Mouse (Mus musculus) thymus, postnatal 10 days (tissue): ENCODE measurements around the gene Bcar3.

Experiments used
- DNase-seq, 2 experiments: peaks; one replicate each; pipeline ENCODE4 v3.0.0; 2021; ENCODE audit warnings: low spot score in 2 of 2

Bcar3 gene

DNA sequence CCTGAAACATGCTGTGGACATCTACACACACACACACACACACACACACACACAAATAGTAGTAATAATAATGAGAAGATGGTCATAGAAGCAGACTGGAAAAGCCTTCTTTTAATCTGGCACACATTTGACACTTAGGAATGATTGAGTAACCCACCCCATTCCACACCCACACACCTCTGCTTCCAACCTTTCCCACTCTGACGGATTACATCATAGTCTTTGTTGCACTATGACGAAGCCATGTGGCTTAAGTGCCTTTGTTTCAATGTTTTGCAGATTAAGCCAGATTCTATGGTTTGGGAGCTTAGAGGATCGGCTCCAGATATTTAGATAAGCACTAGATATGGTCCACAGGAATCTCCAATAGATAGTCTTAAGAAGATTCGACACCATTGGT lies 42.1 kb downstream of the Bcar3 start:
- no peak for DNase-seq

DNA sequence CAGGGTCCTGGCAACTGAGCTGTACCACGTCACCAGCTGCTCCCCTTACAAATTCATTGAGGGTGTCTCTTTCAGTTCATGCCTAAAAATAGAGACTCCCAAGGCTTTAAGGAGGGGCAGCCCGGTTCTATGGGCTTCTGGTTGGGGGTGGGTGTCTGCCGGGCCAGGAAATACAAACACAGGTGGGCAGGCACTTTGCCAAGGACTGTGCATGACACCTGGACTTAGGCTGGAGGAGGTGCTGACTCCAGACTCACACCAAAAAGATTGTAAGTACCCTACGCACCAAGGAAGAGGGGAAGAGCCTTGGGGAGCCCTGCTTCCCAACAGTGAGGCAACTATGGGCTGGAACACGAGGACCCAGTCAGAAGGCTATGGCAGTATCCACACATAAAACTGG lies 44.1 kb downstream of the Bcar3 start:
- no peak for DNase-seq

DNA sequence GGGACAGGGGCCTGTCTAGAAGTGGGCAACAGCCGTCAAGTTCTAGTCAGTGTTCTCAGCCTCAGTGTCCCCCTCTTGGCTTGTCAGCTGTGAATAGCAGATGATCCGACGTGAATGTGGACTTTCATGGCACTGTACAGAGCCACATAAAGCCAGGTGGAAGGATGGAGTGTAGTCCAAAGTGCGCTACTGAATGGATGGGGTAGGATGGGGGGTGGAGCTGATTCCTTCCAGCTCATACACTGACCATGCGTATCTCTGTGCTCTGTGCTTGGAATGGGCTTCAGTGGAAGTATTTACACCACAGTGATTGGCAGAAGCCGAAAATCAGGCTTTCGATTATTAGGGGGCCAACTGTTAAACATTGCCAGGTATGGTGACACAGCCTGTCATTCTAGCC lies 45.0 kb downstream of the Bcar3 start:
- no peak for DNase-seq

DNA sequence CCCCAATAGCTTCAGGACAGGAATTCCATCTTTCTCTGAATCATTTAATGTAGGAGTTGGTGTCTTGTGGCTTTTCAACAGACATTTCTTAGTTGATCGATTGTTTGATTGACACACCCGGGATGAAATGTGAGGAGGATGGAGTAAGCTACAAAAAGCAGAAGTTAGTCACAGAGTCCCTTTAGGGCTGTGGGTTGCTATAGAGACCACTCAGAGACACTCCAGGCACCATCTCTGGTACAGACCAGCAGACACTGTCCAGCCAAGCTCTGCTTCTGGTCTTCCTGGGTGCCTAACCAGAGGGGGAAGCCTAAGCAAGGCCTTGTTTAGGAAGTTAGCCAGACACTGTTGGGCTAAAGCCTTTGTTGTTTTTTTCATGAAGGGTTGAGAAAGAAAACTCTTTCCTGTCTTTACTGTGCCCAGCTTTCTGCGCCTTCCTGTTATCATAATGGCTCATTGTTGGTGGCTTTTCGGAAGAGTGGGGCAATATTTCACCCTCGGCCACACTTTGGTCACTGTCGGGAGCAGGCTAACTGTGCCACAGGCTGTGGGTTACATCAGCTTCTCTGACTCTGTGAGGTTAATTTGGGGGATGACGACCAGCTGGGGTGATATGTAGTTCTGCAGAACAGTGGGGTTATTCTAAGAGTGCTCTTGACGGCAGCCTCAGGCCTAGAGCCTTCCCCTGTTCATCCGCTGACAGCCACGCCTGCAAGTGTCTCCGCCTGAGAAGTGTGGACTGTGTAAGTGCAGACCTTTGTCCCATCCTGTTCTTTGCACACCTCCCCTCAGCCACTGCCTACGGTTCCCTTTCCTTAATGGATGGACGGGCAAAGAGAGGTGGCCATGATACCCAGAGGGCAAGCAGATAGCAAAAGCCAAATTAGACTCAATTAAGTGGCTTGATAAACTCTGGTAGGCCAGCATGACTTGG lies 46.5 kb downstream of the Bcar3 start:
- no peak for DNase-seq

DNA sequence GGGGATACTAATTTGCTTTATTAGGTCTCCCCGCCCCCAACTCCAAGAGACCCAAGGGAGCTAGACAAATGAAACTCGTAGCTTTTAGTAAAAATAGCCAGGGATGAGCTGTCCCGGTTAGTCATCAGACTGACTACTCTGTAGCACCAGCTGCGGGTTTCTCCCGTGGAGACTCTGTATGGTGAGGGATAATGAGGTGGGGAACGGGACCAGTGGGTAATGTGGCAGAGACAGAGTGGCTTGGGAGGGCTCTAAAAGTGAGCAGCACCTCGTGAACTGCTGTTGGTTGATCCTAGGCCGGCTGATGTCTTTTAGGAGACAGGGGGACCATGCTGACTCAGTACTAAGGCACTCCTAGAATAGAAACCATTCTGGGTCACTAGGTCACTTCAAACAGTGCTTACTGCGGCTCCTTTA lies 49.5 kb downstream of the Bcar3 start:
- DNase-seq = no peak

DNA sequence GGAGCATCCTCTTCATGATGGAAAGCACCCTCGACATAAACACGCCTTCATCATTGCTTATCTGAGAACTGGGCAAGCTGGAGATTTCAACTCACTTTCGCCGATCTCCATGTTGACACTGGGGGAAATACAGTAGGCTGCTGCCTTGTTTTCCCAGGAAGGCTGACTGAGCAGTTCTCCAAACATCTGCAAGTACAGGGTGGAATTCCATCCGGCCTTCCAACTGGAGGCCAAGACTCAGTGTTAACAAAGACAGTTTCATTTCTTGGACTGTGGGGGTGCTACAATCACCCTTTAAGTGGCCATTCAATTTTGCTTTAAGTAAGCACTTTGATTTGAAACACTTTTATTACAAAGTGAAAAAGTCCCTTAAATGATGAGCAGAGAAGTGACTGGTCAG lies 50.4 kb downstream of the Bcar3 start:
- no peak for DNase-seq

DNA sequence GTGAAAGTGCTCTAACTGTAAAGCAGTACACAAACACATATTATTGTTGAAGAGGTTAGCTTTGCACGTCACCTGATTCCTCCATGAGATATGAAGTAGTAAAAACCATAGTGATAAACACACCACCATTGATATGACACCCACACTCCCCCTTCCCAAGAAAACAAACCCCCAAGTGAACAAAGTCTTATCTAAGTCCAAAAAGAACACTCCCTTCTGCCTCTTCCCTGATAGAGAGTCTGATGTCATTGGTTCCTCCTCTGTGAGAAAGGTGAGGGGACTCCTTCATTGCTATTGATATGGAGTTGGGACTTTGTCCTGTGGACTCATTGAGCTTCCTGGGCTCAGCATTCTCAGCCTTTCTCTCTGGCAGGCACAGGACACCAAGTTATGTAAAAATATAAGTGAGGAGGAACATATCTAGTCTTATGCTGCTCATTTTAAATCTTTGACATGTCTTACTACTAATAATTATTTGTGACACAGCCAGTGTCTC lies 52.1 kb downstream of the Bcar3 start:
- DNase-seq = no peak

DNA sequence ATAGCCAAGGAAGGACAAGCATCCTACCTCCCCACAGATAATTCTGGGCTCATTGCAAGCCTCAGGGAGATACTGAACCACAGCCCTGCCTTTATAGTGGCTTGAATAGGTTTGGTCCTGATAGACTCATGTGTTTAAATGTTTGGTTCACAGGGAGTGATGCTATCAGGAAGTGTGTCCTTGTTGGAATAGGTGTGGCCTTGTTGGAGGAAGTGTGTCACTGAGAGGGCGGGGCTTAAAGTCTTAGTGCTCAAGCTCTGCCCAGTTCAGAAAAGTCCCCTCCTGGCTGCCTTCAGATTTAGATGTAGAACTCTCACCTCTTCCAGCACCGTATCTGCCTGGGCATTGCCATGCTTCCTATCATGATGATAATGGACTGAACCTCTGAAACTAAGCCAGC lies 52.7 kb downstream of the Bcar3 start:
- no peak for DNase-seq

DNA sequence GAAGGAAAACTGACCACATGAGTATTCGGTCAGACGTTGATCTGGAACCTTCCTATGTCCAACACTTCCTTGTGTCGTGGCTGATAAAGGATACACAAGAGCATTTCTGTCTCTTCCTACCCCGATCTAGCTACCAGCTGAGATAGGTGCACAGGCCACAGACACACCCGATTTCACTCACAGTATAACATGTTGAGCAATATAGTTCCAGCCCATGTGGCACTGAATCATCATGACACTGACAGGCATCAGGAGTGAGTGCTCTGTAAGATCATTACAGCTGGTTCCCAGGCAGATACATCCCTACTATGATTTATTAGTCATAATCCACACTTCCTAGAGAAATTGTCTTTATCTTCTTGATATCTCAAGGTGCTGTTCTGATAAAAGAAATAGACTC lies 54.7 kb downstream of the Bcar3 start:
- DNase-seq = no peak

DNA sequence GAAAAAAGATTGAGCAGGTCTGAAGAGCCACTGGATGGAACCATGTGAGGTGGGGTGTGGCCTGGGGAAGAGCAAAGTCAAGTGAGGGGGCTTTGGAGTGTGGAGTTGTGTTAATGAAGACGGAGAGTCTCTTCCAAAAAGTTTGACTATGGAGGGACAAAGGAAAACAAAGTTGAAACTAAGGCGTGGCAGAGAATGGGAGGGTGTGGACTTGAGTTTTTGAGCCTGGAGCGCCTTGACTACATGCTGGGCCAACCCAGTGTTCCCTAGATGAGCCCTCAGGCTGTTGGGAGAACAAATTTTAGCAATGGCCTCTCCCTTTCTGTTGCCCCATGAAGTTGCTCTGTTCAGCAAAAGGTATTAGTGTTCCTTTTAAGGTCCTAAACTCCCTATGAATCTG lies 58.9 kb downstream of the Bcar3 start:
- DNase-seq = no peak

DNA sequence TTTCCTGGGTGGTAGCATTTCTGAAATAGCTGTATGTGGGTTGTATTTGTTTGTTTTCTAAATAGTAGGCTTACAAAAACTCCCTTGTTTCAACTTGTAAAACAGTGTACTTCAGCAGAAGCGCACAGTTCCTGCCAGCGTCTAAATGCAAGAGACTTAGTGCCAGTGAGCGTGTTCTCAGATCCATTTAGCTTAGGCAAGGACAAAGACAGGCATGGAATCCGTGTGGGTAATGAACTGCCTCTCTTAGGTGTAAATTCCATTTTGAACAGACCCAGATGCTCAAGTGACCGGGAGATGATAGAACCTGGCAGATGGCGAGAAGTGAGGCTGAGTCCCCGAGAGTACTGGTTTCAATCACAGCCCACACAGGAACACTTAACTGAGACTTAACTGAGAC lies 65.5 kb downstream of the Bcar3 start:
- DNase-seq = no peak

DNA sequence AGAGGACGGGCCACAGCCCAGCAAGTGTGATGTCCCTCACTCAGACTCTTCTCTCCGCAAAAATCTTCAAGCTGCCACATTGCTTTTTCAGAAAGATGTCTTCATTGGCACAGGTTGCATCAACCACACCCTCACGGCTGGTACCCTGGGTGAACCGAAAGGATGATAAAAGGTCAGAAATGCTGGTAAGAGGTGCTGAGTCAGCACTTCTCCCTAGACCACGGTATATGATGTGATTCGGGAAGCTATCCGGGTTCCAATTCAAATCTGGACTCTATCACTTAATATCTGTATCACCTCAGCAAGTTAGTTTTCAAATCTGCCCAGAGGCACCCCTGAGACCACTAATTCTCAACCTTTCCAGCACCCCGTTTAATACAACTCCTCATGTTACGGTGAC lies 66.0 kb downstream of the Bcar3 start:
- DNase-seq = no peak

DNA sequence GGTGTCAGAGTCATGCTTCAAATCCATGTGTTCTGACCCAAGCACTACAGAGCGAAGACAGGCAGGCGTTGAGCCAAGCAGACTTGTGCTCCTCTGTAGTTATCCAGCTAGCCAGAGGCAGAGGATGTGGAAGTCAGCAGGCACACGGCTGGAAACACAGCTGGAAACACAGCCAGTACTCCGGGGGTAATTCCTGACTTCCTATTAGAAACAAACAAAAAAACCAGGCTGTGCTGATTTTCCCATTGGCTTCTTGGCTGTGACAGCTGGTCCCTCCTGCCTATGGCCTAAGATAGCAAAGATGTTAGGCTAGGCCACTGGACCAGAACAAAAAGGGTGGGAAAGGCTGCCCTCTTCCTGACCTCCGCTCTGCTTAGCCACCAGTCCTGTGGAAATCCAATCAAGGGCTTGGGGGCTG lies 66.8 kb downstream of the Bcar3 start:
- no peak for DNase-seq

DNA sequence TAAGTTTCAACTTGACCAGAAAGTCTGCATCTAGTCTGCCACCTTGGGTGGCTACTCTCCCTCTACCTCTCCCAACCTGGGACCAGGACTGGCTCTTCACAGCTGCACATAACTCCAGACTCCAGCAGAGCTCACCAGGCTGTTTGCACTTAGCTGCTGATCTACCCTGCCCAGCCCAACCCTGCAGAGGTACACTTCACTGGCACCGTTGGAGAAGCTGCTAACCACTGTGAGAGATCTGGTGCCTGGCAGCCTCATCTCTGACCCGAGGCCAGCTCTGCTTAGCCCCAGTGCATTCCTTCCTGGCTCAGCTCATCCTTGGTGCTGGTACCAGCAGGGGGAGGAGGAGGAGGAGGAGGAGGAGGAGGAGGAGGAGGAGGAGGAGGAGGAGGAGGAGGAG lies 68.8 kb downstream of the Bcar3 start:
- DNase-seq = no peak

DNA sequence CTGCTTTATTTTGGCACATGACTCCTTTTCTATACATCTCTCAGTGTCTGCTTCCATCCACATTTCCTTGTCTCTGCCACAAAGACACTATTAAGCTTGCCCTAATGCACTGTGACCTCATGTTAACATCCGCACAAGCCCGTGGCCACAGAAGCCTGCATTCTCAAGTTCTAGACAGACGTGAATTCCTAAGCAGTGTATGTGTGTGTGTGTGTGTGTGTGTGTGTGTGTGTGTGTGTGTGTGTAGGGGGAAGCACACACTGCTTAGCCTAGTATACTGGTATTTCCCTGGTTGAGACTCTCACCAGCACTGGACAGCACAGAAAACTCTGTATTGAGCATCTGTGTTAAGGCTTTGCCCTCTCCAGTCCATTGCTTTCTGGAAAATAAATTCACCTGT lies 70.6 kb downstream of the Bcar3 start:
- DNase-seq = no peak

DNA sequence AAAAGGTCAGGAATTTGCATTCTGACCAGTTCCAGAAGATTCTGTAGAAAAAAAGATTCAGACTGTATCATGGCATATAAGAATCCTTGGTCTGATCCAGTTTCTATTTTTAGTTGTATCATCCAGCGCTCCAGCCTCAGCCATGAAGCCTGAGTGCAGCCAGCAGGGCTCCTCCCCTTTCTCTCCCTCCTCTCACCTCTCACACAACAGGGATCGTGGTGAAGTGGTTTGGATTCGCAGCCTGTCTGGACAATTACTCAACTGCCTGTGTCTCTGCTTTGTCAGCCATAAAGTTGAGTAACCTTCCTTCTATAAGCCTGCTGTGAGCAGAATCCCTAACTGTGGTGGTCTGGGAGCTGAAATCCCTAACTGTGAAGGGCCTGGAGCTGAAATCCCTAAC lies 71.4 kb downstream of the Bcar3 start:
- DNase-seq = no peak

DNA sequence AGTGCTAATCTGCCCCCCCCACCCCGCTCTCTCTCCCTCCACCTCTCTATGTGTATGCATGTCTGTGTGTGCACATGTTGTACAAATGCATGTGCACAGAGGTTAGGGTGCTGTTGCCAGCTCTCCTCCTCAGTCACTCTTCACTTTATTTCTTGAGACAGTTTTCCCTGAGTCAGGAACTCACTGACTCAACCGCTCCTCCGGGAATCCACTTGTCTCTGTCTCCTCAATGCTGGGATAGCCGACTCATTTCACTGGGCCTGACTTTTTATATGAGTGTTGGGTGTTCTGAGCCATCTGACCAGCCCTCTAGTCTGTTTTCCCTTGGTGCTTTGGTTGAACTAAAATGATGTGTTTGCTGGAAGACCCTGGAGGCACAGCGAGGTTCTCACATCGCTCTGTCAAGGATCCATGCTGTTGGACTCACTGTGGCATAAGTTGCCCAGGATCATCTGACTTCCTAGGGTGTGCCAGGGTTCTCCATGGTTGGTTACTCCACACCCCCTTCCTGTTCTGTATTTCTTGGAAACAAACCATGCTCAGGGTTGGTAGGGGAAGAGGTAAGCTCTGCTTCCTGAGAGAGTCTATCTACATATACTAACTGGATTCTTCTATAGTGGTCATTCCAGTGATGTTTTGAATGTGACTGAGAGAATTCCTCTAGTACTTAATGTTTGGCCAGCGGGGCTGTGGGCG lies 77.9 kb downstream of the Bcar3 start:
- DNase-seq = no peak

DNA sequence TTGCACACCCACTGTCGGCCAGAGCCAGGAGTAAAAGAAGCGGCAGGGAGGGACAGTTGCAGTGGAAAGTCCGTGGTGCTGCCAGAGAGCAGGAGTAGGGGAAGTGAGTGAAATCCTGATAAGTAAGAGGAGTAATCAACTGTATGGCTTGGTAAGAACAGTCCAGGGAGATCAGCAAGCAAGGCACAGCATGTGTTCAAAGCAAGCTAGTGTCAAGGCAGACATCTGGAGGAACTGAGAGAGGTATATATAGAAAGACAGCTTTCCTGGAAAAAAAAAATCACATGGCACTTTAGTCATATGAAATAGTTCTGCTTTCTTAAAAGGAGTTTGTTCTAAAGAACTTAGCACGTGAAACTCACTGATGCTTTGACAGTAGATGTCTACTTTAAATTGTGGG lies 78.7 kb downstream of the Bcar3 start:
- no peak for DNase-seq

DNA sequence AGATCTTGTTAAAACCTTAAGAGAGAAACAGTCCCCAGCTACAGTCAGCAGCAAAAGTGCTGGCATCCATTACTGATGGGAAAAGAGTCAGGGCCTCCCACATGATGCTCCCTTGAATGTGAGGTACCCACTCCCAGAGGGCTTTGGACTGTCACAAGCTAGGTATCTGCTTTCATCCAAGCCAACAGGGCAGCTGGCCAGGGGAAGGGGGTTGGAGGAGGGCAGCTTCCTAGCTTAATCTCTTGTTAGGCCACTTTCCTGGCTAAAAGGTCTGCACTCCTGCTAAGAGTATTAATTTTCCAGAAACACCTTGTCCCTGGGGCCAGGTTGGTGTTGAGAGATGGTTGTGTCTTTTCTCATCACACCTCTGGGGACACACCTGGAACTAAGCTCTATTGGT lies 82.1 kb downstream of the Bcar3 start:
- no peak for DNase-seq

DNA sequence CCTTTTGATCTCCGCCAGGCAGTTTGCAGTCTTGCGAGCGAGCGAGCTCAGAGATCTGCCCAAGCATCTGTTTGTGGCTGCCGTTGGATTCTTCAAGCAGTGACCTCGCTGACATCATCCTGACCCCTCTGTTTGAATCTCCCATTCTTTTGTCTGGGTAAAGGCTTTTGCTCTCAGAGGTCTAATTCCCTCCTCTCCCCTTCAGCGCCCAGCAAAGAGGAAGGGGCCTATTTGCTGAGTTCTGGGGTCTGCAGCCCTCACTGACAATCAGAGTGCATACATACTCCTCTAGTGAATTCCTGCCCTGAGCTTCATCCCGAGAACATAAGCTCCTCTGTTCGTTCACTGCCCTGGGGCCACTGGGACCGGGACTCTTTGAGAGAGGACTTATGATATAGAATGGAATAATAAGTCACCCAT lies 82.5 kb downstream of the Bcar3 start:
- DNase-seq = no peak

DNA sequence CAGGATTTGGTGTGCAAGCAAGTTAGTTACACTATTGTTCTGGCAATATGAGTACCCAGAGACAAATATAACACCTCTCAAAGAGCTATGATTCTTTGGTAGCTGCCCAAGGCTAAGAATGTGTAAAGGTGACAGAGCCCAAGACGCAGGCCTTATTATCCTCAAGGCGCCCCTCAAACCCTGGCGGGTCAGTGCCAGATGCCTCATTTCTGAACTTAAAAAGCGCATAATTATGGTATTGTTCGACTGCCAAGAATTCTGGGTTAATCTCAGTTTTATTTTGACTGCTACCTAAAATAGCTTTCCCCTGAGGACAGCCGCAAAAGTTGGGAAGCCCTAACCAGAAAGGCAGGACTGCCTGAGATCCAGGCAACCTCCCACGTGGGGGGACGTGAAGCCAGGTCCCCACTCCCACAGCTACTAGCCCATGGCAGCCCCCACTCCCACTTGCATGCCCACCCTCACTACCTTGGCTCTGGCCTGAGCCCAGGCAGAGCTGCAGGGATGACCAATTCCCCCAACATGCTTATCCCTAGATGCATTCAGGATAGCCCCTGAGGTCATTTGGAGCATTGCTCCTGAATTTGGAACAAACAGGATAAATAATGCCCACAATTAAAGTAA lies 83.0 kb downstream of the Bcar3 start:
- DNase-seq = no peak

DNA sequence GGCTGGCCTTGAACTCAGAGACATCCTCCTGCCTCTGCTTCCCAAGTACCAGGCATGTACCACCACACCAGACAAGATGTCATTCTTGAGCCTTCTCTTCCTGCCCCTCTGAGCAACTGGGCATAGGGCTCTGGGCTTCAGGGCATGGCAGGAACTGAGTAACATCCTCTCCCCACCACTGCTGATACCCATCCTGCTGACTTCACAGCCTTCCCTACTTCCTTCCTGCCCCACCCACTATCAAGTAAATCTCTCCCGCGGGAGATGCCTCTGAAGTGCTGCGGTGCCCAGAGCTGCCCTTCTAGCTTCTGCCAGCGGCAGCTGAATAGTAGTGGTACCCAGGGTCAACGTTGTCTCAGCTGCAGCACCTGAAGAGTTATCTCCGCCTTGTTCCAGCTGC lies 84.7 kb downstream of the Bcar3 start:
- no peak for DNase-seq

DNA sequence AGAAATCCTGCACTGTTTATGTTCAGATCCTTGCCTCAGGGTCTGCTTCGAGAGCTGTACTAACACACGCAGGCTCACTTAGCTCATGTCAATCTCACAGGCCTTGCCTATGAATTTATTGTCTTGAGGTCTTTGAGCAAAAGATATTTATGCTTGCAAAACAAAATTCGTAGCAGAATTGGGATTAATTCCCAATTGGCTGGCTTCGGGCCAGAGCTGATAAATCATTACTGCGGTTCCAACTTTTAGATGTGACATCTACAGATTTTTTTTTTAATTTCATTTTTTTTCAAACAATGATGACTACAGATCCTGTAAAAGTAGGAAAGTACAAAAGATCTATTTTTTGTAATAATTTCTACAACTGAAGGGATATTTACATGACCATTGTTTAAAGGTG lies 86.8 kb downstream of the Bcar3 start:
- no peak for DNase-seq
